Mouse (Mus musculus) right cerebral cortex, postnatal 14 days (tissue): ENCODE data around the gene Celf5.

ENCODE experiments used
- DNase-seq: peaks from one replicate; pipeline ENCODE4 v3.0.0; 2022

The Celf5 gene

DNA sequence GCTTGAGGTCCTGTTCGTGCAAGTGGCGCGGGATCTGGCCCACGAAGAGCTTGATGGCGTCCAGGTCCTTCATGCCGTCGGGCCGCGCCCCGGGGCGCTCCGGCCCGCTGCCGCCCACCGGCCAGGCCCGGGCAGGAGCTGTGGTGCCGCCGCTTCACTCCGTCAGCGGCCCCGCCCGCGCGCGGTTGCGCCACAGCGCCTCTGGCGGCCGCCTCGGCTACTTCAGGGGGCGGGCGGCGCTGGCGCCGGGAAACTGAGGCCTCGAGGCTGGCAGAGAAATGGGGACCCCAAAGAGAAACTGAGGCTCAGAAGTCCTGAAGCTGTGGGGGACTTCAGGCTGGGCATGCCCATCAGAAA is at the start of gene Celf5:
TSS of gene Celf5 (minus strand) at position 177 of the 357 bp plus-strand sequence.
- DNase-seq: peak; percentile 63

GRCm38 (mm10) chr10:81526779-81527178 is 44.3 kb upstream of the Celf5 start:
- peak; percentile 69 for DNase-seq

DNA sequence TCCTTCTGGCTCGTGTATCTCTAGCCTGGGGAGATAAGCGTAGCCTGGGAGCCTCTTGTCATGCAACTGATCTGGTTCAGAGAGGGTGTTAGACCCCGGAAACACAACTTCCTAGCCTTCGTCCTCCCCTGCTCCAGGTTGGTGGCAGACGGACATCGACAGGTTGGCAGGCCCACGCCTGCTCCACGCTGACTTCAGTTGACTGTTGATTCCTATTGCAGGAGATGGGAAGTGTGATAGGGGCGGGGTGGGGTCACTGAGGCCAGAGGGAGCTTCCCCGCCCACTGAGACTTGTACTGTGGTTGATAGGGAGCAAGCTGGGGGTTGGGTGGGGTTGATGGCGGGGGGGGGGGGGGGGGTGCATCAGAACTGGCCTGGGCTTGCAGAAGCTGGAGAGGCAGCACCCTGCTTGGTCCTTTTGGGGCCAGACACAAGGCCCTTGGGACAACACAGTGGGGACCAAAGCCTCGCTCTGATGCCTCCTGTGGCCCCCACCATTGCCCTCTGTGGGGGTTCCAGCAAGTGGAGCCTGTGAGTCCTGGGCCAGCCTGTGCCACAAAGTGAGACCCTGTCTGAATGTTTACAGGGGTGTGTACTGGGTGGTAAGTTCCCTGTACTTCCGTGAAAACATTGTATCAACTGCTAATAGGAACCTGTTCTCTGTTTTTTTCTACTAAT is 42.6 kb upstream of the Celf5 start:
- DNase-seq: no peak

GRCm38 (mm10) chr10:81524051-81524605 is 41.6 kb upstream of the Celf5 start, which contains the start of gene Gna15:
Gene Gna15 (minus strand): TSS chr10:81524225.
- DNase-seq: no peak

- no peak for DNase-seq
Measured at GRCm38 (mm10) chr10:81523570-81523969, 41.1 kb upstream of the Celf5 start.

DNA sequence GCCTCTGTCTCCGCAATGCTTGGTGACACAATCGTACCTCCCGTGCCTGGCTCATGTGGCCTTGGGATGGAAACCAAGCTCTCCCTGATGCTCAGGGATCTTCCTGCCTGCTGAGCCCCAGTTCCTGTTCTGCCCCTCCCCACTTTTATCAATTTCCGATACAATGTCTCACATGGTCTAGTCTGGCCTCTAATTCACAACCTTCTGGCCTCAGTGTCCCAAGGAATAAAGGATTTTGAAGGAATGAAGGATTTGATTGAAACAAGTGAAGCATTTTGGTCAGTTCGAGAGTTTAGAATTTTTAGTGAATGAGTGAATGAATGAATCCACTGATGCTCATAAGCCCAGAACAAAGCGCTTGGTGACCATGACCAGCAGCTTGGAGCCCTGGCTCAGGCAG is 40.6 kb upstream of the Celf5 start:
- no peak for DNase-seq

- DNase-seq: no peak
Measured at GRCm38 (mm10) chr10:81519978-81520365, 37.5 kb upstream of the Celf5 start.

- no peak for DNase-seq
Measured at GRCm38 (mm10) chr10:81519227-81519977, 36.9 kb upstream of the Celf5 start.

DNA sequence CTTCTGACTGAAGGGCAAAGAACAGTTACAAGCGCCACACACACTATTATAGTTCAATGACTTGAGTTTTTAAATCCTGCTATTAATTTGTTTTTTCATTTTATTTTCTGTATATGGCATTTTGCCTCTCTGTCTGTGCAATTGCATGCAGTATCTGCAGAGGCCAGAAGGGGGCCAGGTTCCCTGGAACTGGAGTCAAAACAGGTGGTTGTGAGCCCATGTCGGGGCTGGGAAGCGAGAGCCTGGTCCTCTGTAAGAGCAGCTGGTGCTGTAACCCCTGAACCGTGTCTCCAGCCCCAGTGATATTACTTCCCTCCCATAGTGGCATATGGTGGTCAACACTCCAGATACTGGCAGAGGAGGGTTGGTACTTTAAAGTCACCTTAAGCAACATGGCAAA is 36.0 kb upstream of the Celf5 start:
- peak; percentile 76 for DNase-seq

- no peak for DNase-seq
Measured at GRCm38 (mm10) chr10:81517227-81517626, 34.7 kb upstream of the Celf5 start.

DNA sequence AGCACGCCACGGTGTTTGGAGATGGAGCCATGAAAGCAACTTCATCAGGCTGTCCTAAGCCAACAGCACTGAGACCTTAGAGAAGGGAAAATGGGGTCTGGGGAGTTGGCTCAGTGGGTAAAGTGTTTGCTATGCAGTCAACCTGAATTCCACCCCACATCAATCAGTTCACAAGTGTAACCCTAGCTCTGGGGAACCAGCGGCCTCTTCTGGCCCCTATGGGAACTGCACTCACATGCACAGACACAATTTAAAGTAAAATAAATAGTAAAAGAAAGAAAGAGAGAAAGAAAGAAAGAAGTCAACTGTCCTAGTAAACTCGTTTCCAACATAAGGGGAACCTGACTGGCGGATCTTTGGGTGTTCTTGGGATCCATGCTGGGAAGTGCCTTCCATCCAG is 31.3 kb upstream of the Celf5 start:
- DNase-seq: no peak

DNA sequence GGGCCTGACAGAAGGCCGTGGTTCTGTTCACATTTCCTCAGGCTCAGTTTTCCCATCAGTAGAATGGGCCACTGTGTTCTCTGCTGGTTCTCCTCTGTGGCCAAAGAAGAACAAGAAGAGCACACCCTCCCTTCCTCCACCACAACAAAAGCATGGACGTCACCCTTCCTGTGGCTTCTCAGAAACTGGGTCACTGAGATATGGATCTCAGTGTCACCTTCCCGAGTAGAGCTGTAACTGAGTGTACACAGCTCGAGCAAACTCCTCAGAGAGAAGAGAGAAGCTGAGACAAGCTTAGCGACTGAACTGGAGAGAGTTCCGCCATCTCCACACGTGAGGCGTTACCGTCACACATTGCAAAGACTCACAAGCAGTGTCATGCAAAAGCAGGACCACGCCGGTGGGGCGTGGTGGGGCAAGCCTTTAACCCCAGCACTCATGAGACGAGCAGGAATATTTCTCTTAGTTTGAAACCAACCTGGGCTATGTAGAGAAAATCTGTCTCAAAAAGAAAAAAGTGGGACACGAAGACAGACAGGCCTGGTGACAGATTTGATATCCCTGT is 27.8 kb upstream of the Celf5 start:
- no peak for DNase-seq

DNA sequence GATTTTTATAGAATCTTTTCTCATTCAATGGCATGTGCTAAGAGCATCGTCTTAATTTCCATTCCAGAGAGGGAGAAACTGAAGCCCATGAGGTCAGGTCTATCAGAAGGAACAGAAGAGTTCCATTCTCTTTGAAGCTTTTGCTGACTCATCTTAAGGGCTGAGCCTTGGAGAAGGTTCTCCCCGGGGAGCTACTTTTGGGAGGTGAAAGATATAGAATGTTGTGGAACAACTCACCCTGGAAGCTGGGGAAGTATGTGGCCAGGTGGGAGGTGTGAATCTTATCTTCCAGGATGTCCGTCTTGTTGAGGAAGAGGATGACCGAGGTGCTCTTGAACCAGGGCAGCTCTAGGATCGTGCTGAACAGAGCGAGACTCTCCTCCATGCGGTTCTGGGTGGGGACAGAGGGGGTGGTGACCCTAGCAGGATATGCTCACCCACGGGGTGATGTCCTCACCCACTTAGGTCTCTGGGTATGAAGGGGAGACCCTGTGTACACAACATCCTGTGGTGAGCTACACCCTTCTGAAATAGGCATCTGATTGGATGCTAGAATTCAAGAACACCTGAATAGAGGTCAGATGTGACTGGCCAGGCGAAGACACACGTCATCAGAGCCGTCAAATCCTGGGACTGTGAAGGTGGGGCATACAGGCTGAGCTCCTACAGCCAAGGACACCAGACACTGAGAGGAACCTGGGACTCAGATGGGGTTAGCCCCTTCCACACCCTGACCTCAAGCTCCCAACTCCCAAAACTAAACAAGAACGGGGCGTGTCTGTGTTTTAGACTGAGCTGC is 25.4 kb upstream of the Celf5 start:
- DNase-seq: no peak

GRCm38 (mm10) chr10:81507095-81507494 is 24.6 kb upstream of the Celf5 start:
- no peak for DNase-seq

DNA sequence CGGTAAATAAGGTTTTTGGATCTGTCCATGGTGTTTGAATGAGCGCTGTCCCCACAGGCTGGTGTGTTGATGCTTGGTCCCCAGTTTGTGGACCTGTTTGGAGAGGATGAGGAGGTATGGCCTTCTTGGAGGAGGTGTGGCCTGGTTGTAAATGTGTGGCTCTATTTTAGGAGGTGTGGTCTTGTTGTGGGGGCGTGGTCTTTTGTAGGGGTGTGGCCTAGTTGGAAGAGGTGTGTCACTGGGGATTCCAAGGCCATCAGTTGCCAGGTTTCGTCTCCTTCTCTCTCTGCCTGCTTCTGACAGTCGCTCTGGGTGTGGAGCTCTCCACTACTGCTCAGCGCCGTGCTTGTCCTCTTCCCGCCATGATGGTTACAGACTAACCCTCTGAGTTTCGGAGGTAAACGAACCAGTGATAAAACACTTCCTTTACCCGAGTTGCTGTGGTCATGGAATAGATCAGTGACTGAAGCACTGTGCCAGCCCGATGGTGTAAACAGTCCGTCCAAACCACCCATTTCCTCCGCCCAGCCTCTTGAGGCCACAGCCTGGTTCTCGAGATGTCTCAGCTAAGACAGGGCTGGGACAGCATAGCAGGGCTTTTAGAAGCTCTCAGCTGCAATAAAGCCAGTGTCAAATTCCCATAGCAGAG is 22.6 kb upstream of the Celf5 start:
- no peak for DNase-seq

DNA sequence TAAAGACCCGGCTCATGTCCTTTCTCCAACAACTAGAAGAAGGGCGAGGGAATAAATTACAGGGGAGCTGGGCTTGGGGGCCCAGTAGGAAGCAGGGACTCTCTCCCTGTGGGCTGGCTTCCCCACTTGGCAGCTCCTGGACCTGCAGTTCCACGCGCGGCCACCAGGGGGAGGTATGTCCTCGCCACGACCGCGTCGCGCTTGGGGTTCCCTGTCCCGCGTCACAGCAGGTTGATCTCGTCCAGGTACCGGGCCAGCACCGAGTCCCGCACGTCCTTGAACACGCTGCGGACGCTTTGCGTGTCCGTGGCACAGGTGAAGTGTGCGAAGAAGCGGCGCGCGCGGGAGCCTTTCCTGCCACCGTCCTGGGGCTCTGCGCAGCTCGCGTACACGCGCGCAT is 20.1 kb upstream of the Celf5 start:
- peak; percentile 90 for DNase-seq

DNA sequence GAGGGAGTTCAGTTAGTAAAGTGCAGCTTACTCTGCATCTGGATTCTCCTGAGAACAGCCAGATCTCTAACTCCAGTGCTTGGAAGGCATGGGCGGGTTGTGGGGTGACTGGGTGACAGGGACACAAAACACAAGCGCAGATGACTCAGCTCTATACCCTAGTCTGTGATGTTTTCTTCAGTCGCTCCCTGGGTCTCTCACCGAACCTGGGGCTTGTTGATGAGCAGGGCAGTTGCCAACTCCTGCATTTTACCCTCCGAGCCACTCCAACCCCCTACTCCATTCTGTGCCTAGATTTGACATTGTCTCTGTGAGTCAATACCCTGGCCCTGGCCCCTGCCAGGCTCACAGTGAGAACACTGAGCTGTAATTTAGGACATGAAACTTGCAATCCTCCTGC is 19.4 kb upstream of the Celf5 start:
- no peak for DNase-seq

- no peak for DNase-seq
Measured at GRCm38 (mm10) chr10:81500032-81500431, 17.5 kb upstream of the Celf5 start, which contains the start of gene S1pr4. Gene S1pr4 (minus strand): TSS chr10:81500132.

DNA sequence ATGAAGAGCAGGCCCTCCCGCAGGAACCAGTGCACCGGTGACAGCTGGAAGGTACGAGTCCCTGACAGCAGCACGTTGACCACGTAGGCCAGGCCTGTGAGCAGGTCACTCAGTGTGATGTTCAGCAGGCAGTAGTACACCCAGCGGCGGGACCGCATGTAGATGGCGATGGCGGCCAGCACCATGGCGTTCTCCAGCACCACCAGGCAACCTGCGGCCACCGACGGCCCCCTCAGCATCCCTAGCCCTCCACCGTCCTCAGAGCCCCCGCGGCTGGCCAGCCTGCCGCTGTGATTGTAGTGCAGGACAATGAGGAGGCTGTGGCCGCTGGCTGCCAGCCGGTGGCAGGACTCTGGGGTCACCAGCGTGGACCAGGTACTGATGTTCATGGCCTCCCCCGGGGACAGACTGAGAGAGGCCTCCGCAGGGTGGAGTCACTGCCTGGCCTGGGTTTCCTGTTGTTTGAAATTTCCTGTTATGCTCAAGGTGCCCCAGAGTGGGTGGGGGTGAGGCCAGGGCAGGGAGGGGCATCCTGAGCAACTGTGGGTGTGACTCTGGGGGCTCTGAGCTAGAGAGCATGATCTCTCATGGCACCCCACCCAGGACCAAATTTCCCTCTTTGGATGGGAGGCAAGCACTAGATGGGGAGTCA is 16.9 kb upstream of the Celf5 start:
- no peak for DNase-seq

GRCm38 (mm10) chr10:81498316-81499249 is 16.1 kb upstream of the Celf5 start:
- DNase-seq: no peak
